31 mouse cellular contexts compared by ENCODE assay signal in the genomic region with DNA sequence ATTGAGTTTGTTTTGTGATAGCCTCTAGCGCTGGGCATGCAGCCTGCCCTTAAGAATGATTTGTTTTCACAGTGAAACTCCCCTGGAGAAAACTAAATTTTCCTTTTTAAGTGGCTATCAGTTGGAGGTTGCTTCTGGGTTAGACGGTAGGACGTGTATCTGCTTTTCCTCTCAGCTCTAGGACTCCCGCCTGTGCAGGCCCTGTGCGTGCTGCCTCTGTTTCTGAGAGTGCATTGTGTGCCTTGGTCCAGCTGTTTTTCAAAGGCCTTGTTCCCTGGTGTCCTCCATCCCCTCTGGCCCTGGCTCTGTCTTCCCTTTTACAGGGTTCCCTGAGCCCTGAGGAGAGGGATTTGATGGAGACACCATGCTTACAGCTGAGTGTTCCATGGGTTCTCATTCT. TPM values are rescaled to one million over a fixed set of nuclear protein-coding genes. Genes with fewer than 3 reads are reported as not detected.
DNase-seq lines count a peak whose midpoint lies in the region; ATAC-seq and TF ChIP-seq lines count a peak whose summit lies in the region.
"Had no signal": no experiment of that assay in that cellular context is flagged by ENCODE, and none has a peak within 500 bp of the region (broad histone marks: within the 10 kb centered on the region; RNA-seq: fewer than 3 reads in every experiment).

No protein-coding gene starts in this region.

- peaks cover 29% of the 10 kb centered on the region for H3K4me1 ChIP-seq in heart, adult 2 months (ENCODE audit: control insufficient read depth, insufficient read depth, low read length)
- H3K4me1 ChIP-seq in heart, embryonic 14.5 days (ENCODE audit: control insufficient read depth in 2 of 2, insufficient read depth in 2 of 2, low read length in 2 of 2): peaks cover 14 to 24% of the 10 kb centered on the region in 2 experiments
- peaks cover 15% of the 10 kb centered on the region; the same call in 1 of the 2 replicates for H3K4me1 ChIP-seq in lung, embryonic 15.5 days
- peaks cover 4% of the 10 kb centered on the region; the same call in 1 of the 2 replicates for H3K4me1 ChIP-seq in lung, postnatal 0 days (ENCODE audit: insufficient read depth, low read depth, low read length)
- H3K4me1 ChIP-seq: liver, embryonic 12.5 days; megakaryocyte, embryonic 14.5 days had no signal

- WGBS in heart, adult 2 months: 49% methylated on average over 5 of the region's 5 CpGs
- 30% methylated on average over 5 of the region's 5 CpGs for WGBS in heart, embryonic 14.5 days
- 33% methylated on average over 5 of the region's 5 CpGs for WGBS in lung, embryonic 15.5 days
- WGBS in lung, postnatal 0 days: 48% methylated on average over 5 of the region's 5 CpGs

- peak overlapping the region; percentile 33; the same call in 1 of the 2 replicates for H3K27ac ChIP-seq in heart, adult 2 months
- H3K27ac ChIP-seq in heart, embryonic 14.5 days (replicated peaks in 1 of 2; ENCODE audit: control insufficient read depth in 1 of 2, insufficient read depth in 1 of 2, low read depth in 2 of 2, low read length in 2 of 2): peak overlapping the region; percentile 25 to 30; a peak in 3 of 4 replicates
- H3K27ac ChIP-seq in lung, embryonic 15.5 days: peak overlapping the region; percentile 75; the same call in 1 of the 2 replicates
- no peak overlapping the region for H3K27ac ChIP-seq in lung, postnatal 0 days (ENCODE audit: low read length)
- H3K27ac ChIP-seq: forebrain, embryonic 13.5 days; hindbrain, embryonic 14.5 days; layer of hippocampus, adult 2 months; left cerebral cortex, adult 2 months; liver, embryonic 12.5 days; midbrain, embryonic 12.5 days; neural tube, embryonic 12.5 days had no signal

- intact Hi-C loops in heart, adult 2 months (cut with DNase I): loop anchor here (5.0 kb wide), 2 partner anchors 40 to 60 kb away; partner anchors contain the start of gene Colgalt2

- H3K4me3 ChIP-seq in heart, adult 2 months: no peak overlapping the region
- H3K4me3 ChIP-seq in heart, embryonic 14.5 days (ENCODE audit: control insufficient read depth in 1 of 2, insufficient read depth in 1 of 2, low read depth in 1 of 2, low read length in 2 of 2): no peak overlapping the region
- H3K4me3 ChIP-seq in lung, embryonic 15.5 days: no peak overlapping the region
- H3K4me3 ChIP-seq in lung, postnatal 0 days (ENCODE audit: low read depth, low read length): no peak overlapping the region
- H3K4me3 ChIP-seq: erythroblast, embryonic 14.5 days; forebrain, embryonic 13.5 days; layer of hippocampus, adult 2 months; left cerebral cortex, adult 2 months; liver, embryonic 12.5 days; megakaryocyte, embryonic 14.5 days; midbrain, embryonic 12.5 days; myocyte; neural tube, embryonic 12.5 days had no signal

- H3K27me3 ChIP-seq in heart, adult 2 months (ENCODE audit: control insufficient read depth, insufficient read depth, low read length): no peaks in the 10 kb centered on the region
- H3K27me3 ChIP-seq in heart, embryonic 14.5 days (ENCODE audit: control insufficient read depth, insufficient read depth, low read length): no peaks in the 10 kb centered on the region
- H3K27me3 ChIP-seq in lung, embryonic 15.5 days: no peaks in the 10 kb centered on the region
- H3K27me3 ChIP-seq in lung, postnatal 0 days (replicated peaks; ENCODE audit: insufficient read depth, low read length): no peaks in the 10 kb centered on the region
- H3K27me3 ChIP-seq: forebrain, embryonic 13.5 days; liver, embryonic 12.5 days; midbrain, embryonic 12.5 days; neural tube, embryonic 12.5 days had no signal

- H3K9ac ChIP-seq in heart, adult 2 months (ENCODE audit: low read depth, low read length): no peak overlapping the region
- no peak overlapping the region for H3K9ac ChIP-seq in heart, embryonic 14.5 days (ENCODE audit: low read length)
- H3K9ac ChIP-seq in lung, embryonic 15.5 days: no peak overlapping the region
- H3K9ac ChIP-seq in lung, postnatal 0 days (replicated peaks; ENCODE audit: low read depth): no peak overlapping the region
- H3K9ac ChIP-seq: forebrain, embryonic 13.5 days; hindbrain, embryonic 14.5 days; liver, embryonic 12.5 days; liver, postnatal 0 days; midbrain, embryonic 12.5 days; neural tube, embryonic 12.5 days had no signal

- no peaks in the 10 kb centered on the region for H3K9me3 ChIP-seq in heart, embryonic 14.5 days (ENCODE audit: control insufficient read depth, low read length)
- H3K9me3 ChIP-seq in lung, embryonic 15.5 days: no peaks in the 10 kb centered on the region
- no peaks in the 10 kb centered on the region for H3K9me3 ChIP-seq in lung, postnatal 0 days (ENCODE audit: low read length)
- H3K9me3 ChIP-seq: forebrain, embryonic 13.5 days; liver, embryonic 12.5 days; megakaryocyte, embryonic 14.5 days; midbrain, embryonic 12.5 days; neural tube, embryonic 12.5 days had no signal

- peaks cover 16% of the 10 kb centered on the region for H3K36me3 ChIP-seq in heart, adult 2 months (ENCODE audit: control insufficient read depth, insufficient read depth, low read length)
- no peaks in the 10 kb centered on the region for H3K36me3 ChIP-seq in heart, embryonic 14.5 days (ENCODE audit: control insufficient read depth, insufficient read depth, low read length)
- no peaks in the 10 kb centered on the region for H3K36me3 ChIP-seq in lung, embryonic 15.5 days
- no peaks in the 10 kb centered on the region for H3K36me3 ChIP-seq in lung, postnatal 0 days (ENCODE audit: insufficient read depth, low read length)
- H3K36me3 ChIP-seq: liver, embryonic 12.5 days; midbrain, embryonic 12.5 days; neural tube, embryonic 12.5 days had no signal

- ATAC-seq in heart, embryonic 14.5 days (ENCODE audit: insufficient number of reproducible peaks, insufficient read depth, low FRiP score, low read depth): no peak
- ATAC-seq in lung, embryonic 15.5 days (ENCODE audit: borderline replicate concordance, extremely low read depth, low FRiP score, low TSS enrichment): no peak
- ATAC-seq in lung, postnatal 0 days: no peak
- ATAC-seq: forebrain, embryonic 13.5 days; inflammation-experienced regulatory T-cells, adult 6 months; liver, embryonic 12.5 days; liver, postnatal 0 days had no signal

- no peak for TF ChIP-seq POLR2A in heart, adult 2 months (IDR thresholded peaks at IDR 0.05; ENCODE audit: insufficient read depth, low read depth, low read length)

- no peak for DNase-seq in heart, adult 2 months
- no peak for DNase-seq in heart, adult 18-20 months
- no peak for DNase-seq in heart, adult 8-10 months (ENCODE audit: low spot score)
- no peak for DNase-seq in lung, postnatal 0 days (ENCODE audit: low spot score)
- no peak for DNase-seq in thymus, postnatal 4 days
- DNase-seq: adrenal gland, postnatal 25 days; B cell, adult 2 months; cerebellum, adult 11-12 months; cerebellum, adult 9-11 months; embryo, embryonic 11 days; gastrocnemius, postnatal 25 days; kidney, adult 11 months; kidney, postnatal 36 days; liver, postnatal 0 days; right cerebral cortex, adult 18-20 months; spleen, adult 18-20 months; thymus, adult 2 months; thymus, postnatal 36 days had no signal

- no peaks in the 10 kb centered on the region; the same call in 1 of the 2 replicates for H3K79me2 ChIP-seq in heart, adult 2 months (replicated peaks; ENCODE audit: control insufficient read depth, insufficient read depth, low read length)

- no peak overlapping the region for H3K4me2 ChIP-seq in heart, embryonic 14.5 days (ENCODE audit: low read length)
- H3K4me2 ChIP-seq in lung, embryonic 15.5 days: no peak overlapping the region
- no peak overlapping the region for H3K4me2 ChIP-seq in lung, postnatal 0 days (replicated peaks; ENCODE audit: low read depth, low read length)
- H3K4me2 ChIP-seq: forebrain, embryonic 13.5 days; hindbrain, embryonic 14.5 days; liver, embryonic 12.5 days; midbrain, embryonic 12.5 days; neural tube, embryonic 12.5 days had no signal

- TF ChIP-seq CTCF in heart, adult 2 months (IDR thresholded peaks at IDR 0.05): no peak
- TF ChIP-seq CTCF in lung, postnatal 0 days (IDR thresholded peaks at IDR 0.05): no peak

- TF ChIP-seq EP300 in heart, adult 2 months (IDR thresholded peaks at IDR 0.05; ENCODE audit: insufficient read depth, low read depth, low read length): no peak
- TF ChIP-seq EP300 in lung, postnatal 0 days (IDR thresholded peaks at IDR 0.05): no peak

RNA-seq across cellular contexts. Expression of gene Colgalt2, which starts 58.0 kb away (rescaled TPM):
- total RNA-seq in heart, adult 2 months (2021): 1 to 10 TPM; 3.3 to 4.1 TPM
- polyA plus RNA-seq in heart, adult 2 months (2012; rRNA removed): 5.3 and 7.0 TPM in 2 replicates
- 1 to 10 TPM; 3.0 to 3.2 TPM for total RNA-seq in heart, adult 18-20 months (2021)
- 2.8 and 2.9 TPM in 2 replicates for polyA plus RNA-seq in heart, embryonic 14.5 days (2014; fragmentation: Nextera tagmentation; extraction: Ambion mirVana)
- total RNA-seq in heart, adult 8-10 months (2022): 1 to 10 TPM; 2.6 to 3.2 (median 2.7) TPM
- 1.0 and 1.2 TPM in 2 replicates for polyA plus RNA-seq in lung, embryonic 15.5 days (2015; fragmentation: Nextera tagmentation; extraction: Ambion mirVana)
- polyA plus RNA-seq in lung, postnatal 0 days (2015; fragmentation: Nextera tagmentation; extraction: Ambion mirVana): 3.3 and 3.6 TPM in 2 replicates
- polyA plus RNA-seq: erythroblast, embryonic 14.5 days; inflammation-experienced regulatory T-cells, adult 6 months; myocyte had no signal
